Mouse (Mus musculus) neural tube, embryonic 15.5 days (tissue): ENCODE data around the gene Poldip3. TPM values are rescaled to one million over a fixed set of nuclear protein-coding genes. Genes with fewer than 3 reads are reported as not detected.

Experiments used
- ATAC-seq: fragments of 200-750 bp; cut with Nextera tagmentation; 2 replicates; pipeline ENCODE4 v1.8.0; 2017; ENCODE audit warnings: mild to moderate bottlenecking, moderate TSS enrichment, moderate library complexity; ENCODE audit not compliant: low FRiP score
- H3K27ac ChIP-seq: fragments of 300-500 bp; sonication (generic); replicated peaks from 2 replicates; pipeline ENCODE4 v1.5.1; 2015; ENCODE audit warnings: mild to moderate bottlenecking, inconsistent platforms
- H3K27me3 ChIP-seq: fragments of 300-500 bp; sonication (generic); replicated peaks from 2 replicates; pipeline ENCODE4 v1.6.1; 2015; ENCODE audit warnings: inconsistent platforms
- H3K36me3 ChIP-seq: fragments of 300-500 bp; sonication (generic); 2 replicates; pipeline ENCODE4 v1.6.1; 2015; ENCODE audit warnings: inconsistent platforms
- H3K4me1 ChIP-seq: fragments of 300-500 bp; sonication (generic); 2 replicates; pipeline ENCODE4 v1.6.1; 2015; ENCODE audit warnings: inconsistent platforms
- H3K4me2 ChIP-seq: fragments of 300-500 bp; sonication (generic); 2 replicates; pipeline ENCODE4 v1.6.1; 2015; ENCODE audit warnings: inconsistent platforms, mild to moderate bottlenecking, moderate library complexity
- H3K4me3 ChIP-seq: fragments of 300-500 bp; sonication (generic); replicated peaks from 2 replicates; pipeline ENCODE4 v1.5.1; 2015; ENCODE audit warnings: mild to moderate bottlenecking, inconsistent platforms
- H3K9ac ChIP-seq: fragments of 300-500 bp; sonication (generic); replicated peaks from 2 replicates; pipeline ENCODE4 v1.6.1; 2015; ENCODE audit warnings: mild to moderate bottlenecking, inconsistent platforms
- H3K9me3 ChIP-seq: fragments of 300-500 bp; sonication (generic); replicated peaks from 2 replicates; pipeline ENCODE4 v1.6.1; 2016; ENCODE audit warnings: inconsistent platforms
- WGBS: fragments of 180-500 bp; shearing (Covaris S2); methylation state at CpG from one replicate; pipeline ENCODE4 v1.1.7; 2015; ENCODE audit warnings: mixed read lengths; 5-methylcytosine and 5-hydroxymethylcytosine counted together
- polyA plus RNA-seq: library from polyadenylated mRNA; unstranded; fragments of >200 nt; fragmentation: Nextera tagmentation; extraction: Ambion mirVana; gene quantifications from 2 replicates; pipeline ENCODE4 v1.2.1, GENCODE M21; 2015

Poldip3 gene
- 127 and 134 TPM in 2 replicates for polyA plus RNA-seq

DNA sequence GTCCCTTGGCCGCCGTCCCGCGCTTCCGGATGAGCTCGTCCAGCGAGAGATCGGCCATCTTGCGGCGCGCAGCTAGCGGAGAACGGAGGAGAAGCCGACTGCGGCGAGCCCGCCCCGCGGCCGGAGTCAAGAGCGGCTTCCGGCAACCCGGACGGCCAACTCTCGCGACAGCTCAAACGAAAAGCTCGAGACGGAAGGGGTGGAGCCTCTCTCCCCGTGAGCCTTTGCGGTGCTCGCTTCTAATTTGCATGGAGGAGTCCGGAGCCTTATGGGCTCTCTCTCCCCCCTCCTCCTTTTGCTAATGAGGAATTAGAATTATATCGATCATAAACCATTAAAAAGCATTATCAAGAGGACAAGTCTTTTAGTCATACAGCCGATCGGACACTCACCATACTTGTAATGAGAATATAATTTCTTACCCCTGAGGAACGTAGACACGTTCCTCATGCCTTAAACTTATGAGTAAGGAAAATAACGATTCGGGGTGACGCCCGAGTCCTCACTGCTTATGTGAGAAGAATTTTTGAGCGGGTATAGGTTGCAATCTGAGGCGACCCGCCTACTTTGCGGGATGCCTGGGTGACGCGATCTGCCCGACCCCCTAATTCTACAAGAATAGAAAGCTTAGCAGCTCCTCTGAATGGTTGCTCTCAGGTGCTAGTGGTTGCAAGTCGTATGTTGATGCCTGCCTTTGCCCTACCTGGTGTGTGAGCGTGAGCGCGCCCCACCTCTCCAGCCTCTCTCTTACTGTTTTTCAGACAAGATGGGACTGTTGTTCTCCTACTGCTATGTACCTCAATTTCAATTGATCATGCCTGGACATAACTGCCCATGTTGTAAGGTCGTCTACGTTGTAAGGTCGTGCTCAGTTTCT is at the start of gene Poldip3:
Poldip3 (minus strand) TSS at position 189 of the 877 bp plus-strand sequence.
- Histone ChIP-seq H3K27me3 (no peaks in the 10 kb centered on the region), H3K27ac (peak within 1 kb of the TSS; percentile 99), H3K4me3 (peak within 1 kb of the TSS; percentile 85), H3K36me3 (peaks cover 22% of the 10 kb centered on the region), H3K9ac (peak within 1 kb of the TSS; percentile 95), H3K9me3 (no peaks in the 10 kb centered on the region), H3K4me2 (peak within 1 kb of the TSS; percentile 85), H3K4me1 (peaks cover 29% of the 10 kb centered on the region)
- WGBS, result under 1% methylated on average over 56 of the region's 56 CpGs
- peak; percentile 93 for ATAC-seq

DNA sequence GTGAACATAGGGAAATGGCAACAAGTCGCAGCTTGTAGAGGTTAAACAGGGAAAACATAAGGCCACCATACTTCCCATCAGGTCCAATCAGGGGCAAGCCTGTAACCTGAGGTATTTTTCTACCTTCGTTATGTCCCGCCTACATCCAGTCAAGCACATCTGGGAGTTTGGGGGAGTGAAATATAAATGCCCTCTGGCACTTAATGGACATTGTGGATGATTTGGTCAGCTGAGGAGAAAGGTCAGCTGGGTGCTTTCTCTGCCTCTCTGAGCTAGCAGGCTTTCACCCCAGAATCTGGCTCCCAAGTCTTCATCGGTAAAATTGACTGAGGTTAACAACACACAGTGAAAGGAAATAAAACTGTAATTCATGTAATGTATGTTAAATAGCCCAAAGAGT is 44.2 kb upstream of the Poldip3 start:
- no peaks in the 10 kb centered on the region for H3K4me1 ChIP-seq
- ATAC-seq, result no peak
- no peaks in the 10 kb centered on the region for H3K36me3 ChIP-seq
- no peak overlapping the region for H3K27ac ChIP-seq
- no peaks in the 10 kb centered on the region for H3K9me3 ChIP-seq
- H3K27me3 ChIP-seq, result no peaks in the 10 kb centered on the region
- no peak overlapping the region for H3K4me3 ChIP-seq
- H3K4me2 ChIP-seq, result no peak overlapping the region
- H3K9ac ChIP-seq, result no peak overlapping the region
- 94% methylated on average over 4 of the region's 4 CpGs for WGBS

DNA sequence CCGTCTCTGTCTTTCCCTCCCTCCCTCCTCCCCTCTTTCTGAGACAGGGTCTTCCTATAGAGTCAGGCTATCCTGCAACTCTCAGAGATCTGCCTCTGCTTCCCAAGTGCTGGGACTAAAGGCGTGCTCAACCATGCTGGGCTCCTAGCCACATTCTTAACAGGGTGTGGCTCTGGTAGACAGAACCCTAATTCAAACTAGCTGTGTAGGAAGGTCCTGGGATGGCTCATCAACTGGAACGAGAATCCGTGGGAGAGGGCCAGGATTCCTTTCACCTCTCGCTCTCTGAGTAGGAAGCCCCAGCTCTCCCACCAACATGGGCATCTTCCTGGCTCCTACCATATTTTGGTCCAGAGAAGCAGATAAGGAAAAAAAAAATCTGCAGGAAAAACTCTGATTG is 33.2 kb upstream of the Poldip3 start:
- Histone ChIP-seq H3K36me3 (no peaks in the 10 kb centered on the region), H3K4me1 (no peaks in the 10 kb centered on the region), H3K27me3 (no peaks in the 10 kb centered on the region), H3K4me3 (no peak overlapping the region), H3K9ac (no peak overlapping the region), H3K9me3 (no peaks in the 10 kb centered on the region), H3K27ac (no peak overlapping the region), H3K4me2 (no peak overlapping the region)
- WGBS, result 76% methylated on average over 5 of the region's 5 CpGs
- no peak for ATAC-seq

DNA sequence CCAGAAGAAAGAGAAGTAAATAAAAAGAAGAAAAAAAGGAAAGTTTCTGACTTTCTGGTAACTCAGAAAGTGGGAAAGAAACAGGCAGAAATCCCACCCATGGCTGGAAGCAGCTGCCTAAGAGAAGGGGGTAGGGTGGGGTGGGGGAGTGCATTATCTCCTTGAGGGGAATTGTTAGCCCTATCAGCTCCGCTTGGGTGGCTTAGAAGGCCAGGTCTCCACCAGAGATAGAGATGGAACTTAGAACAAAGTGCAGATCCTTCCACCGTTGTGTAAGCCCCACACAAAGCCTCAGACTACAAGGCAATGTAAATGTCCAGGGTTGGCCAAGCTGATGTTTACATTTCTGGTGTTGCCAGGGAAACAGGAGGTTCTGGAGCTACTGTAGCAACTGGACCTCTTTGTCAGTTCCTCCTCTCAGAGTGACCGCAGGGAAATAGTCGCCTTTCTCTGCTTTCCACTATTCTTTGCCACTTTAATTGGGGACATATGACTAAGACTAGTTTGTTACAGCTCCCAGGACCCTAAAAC is 32.7 kb upstream of the Poldip3 start:
- no peaks in the 10 kb centered on the region for H3K4me1 ChIP-seq
- H3K9ac ChIP-seq, result no peak overlapping the region
- no peaks in the 10 kb centered on the region for H3K9me3 ChIP-seq
- WGBS, result 56% methylated on average over 4 of the region's 4 CpGs
- H3K27ac ChIP-seq, result no peak overlapping the region
- no peaks in the 10 kb centered on the region for H3K36me3 ChIP-seq
- H3K4me2 ChIP-seq, result no peak overlapping the region
- no peak for ATAC-seq
- no peak overlapping the region for H3K4me3 ChIP-seq
- H3K27me3 ChIP-seq, result no peaks in the 10 kb centered on the region

DNA sequence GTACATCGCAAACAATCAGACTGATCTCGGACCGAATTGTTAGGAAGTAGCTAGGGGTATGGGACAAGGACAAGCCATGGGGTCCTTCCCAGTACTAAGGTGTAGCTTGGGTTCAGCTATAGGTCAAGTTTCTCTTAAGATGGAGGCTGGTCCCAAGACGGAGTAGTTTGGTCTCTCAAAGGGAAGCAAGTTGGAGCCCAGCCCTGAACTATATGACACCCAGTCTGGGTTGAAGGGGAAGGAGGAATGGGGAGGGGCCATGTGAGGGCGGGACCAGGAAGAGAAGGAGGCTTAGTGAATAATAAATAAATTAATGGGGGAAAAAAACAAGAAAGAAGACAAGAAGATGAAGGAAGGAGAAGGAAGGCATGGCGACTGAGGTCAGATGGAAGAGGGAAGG is 30.8 kb upstream of the Poldip3 start:
- no peak overlapping the region for H3K27ac ChIP-seq
- no peaks in the 10 kb centered on the region for H3K36me3 ChIP-seq
- H3K9ac ChIP-seq, result no peak overlapping the region
- ATAC-seq, result no peak
- H3K4me1 ChIP-seq, result no peaks in the 10 kb centered on the region
- H3K4me3 ChIP-seq, result no peak overlapping the region
- no peak overlapping the region for H3K4me2 ChIP-seq
- 89% methylated on average over 6 of the region's 6 CpGs for WGBS
- no peaks in the 10 kb centered on the region for H3K27me3 ChIP-seq
- no peaks in the 10 kb centered on the region for H3K9me3 ChIP-seq

DNA sequence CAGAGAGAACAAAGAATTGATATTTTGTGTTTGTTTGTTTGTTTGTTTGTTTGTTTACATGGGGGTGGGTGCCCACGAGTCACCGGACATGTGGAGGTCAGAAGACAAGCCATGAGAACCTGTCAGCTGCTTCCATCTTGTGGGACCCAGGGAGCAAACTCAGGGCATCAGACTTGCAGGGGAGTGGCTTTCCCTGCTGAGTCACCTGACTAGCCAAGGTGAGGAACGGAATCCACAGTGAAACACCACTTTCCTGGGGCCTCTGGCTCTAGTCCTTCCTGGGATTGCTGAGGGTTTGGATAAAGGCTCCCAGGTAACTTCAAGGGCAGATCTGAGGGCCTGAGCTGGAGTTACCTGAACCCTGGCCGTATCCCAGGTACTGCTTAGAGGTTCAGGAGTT is 27.5 kb upstream of the Poldip3 start:
- H3K4me3 ChIP-seq, result no peak overlapping the region
- peaks cover 8% of the 10 kb centered on the region; the same call in 1 of the 2 replicates for H3K4me1 ChIP-seq
- no peaks in the 10 kb centered on the region for H3K9me3 ChIP-seq
- no peak for ATAC-seq
- H3K4me2 ChIP-seq, result no peak overlapping the region
- 80% methylated on average over 4 of the region's 4 CpGs for WGBS
- no peak overlapping the region for H3K27ac ChIP-seq
- H3K9ac ChIP-seq, result no peak overlapping the region
- H3K36me3 ChIP-seq, result no peaks in the 10 kb centered on the region
- H3K27me3 ChIP-seq, result no peaks in the 10 kb centered on the region

DNA sequence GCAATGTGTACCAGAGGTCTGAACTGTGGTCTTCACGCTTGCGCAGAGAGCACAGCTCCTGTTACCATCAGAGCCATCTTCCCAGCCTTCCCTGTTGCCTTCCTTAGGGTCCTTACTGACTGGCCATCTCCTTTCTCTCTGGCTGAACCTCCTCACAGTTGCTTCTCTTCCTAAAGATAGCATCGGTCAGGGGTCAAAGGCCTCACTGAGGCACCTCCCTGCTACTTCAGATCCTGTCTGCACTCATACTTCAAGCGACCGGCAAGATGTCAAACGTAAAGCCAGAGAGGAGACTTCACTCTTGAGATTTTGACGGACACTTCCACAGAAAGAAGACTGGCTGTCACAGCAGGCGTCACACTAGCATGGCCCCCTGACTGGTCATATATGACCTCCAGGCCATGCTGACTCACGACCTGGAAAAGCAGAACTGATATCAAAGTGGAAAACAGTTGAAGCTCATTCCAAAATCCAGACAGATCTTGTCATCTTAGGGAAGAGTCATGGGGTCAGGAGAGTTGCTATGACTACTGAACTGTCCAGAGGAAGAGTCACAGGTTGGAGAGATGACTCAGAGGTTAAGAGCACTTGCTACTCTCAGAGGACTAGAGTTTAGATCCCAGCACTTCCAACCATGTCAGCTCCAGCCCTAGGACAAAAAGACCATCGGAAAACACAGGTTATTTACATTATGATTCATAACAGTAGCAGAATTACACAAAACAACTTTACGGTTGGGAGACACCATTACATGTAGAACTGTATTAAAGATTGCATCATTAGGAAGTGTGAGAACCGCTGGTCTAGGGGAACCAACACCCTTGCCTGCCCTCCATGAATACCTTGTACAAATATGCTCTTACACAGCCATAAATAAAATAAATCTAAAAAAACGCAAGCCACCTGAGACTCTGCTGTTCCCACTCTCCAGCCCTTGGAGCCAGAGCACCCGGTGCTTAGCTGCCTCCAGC is 25.0 kb upstream of the Poldip3 start:
- Histone ChIP-seq H3K9me3 (no peaks in the 10 kb centered on the region), H3K4me1 (peaks cover 32% of the 10 kb centered on the region), H3K4me2 (no peak overlapping the region), H3K27ac (no peak overlapping the region), H3K36me3 (no peaks in the 10 kb centered on the region), H3K27me3 (no peaks in the 10 kb centered on the region), H3K4me3 (no peak overlapping the region), H3K9ac (no peak overlapping the region)
- 93% methylated on average over 14 of the region's 14 CpGs for WGBS
- no peak for ATAC-seq

DNA sequence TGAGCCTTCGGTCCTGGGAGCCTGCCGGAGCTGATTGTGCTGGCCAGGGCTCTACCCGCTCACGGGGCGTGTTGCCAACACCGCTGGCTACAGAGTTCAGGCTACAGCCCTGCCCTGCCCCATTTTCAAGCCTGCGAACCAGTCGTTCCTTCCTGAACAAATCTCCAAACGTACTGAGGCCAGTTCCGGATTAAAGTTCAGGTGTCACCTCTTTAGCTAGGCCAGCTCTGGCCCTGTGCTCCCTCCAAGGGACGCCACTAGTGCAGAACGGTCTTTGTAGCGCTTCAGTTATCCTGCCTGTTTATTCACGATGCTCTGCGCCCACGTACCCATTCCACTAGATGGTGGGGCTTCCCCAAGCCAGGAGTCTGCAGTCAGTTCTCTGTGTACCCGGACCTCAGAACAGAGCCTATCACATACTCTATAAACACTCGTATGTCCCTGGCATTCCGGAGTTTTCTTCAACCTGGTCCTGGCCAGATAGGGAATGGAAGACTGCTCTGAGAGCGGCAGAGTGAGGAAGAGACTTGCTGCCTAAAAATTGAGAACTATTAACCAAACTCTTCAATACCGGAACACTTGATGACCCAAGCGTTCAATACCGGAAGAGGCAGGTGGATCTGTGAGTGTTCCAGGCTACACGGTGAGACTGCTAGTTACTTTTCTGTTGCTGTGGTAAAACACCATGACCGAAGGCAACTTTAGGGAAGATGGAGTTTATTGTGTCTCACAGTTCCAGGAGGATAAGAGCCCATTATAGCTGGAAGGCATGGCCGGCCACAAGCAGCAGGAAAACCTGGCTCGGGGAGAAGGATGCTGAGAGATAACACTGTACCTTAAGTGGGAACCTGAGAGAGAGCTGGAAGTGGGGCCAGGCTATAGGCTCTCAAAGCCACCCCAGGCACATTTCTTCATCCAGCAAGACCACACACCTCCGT is 23.6 kb upstream of the Poldip3 start, which contains the start of gene Cyb5r3:
Cyb5r3 (minus strand) TSS at position 101 of the 938 bp plus-strand sequence.
- WGBS, result 35% methylated on average over 28 of the region's 28 CpGs
- peak within 1 kb of the TSS; percentile 93 for H3K9ac ChIP-seq
- H3K27me3 ChIP-seq, result no peaks in the 10 kb centered on the region
- peak; percentile 73 for ATAC-seq
- peaks cover 42% of the 10 kb centered on the region for H3K4me1 ChIP-seq
- peak within 1 kb of the TSS; percentile 99 for H3K4me3 ChIP-seq
- H3K27ac ChIP-seq, result peak within 1 kb of the TSS; percentile 91
- no peaks in the 10 kb centered on the region for H3K36me3 ChIP-seq
- H3K4me2 ChIP-seq, result peak within 1 kb of the TSS; percentile 73
- no peaks in the 10 kb centered on the region for H3K9me3 ChIP-seq

DNA sequence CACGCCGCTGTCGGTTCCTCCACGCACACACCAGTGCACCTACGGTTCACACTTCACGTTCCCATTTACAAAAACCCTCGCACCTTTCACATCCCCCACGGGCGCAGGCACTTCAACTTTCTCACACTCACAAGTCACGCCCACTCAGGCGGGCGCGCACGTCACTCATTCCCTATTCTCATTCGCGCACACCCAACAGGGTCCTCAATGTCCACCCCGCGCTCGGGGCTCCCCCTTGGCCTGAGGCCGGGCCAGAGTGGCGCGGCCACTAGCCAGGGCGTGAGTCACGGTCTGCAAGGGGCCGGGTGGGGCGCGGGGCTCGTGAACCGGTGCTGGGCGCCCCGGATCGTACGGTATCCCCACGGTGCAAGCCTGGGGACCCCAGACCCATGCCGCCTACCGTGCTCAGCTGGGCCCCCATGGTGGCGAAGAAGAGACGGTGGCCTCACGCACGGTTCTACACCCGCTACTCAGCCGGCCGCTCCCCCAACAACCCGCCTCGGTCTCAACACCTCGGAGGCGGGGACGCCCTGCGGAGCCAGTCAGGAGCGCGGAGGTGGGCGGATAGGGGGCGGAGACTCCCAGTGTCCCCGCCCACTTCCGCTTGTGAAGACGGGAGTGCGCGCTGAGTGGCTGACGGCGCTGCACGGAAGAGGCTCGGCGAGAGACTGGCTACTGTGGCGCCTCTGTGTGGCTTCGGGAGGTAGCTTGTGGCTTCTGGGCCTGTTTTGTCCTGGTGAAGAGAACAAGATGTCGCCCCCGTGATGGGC is 22.7 kb upstream of the Poldip3 start:
- WGBS, result 1% methylated on average over 66 of the region's 67 CpGs
- H3K36me3 ChIP-seq, result no peaks in the 10 kb centered on the region
- H3K9ac ChIP-seq, result peak overlapping the region; percentile 93
- H3K4me2 ChIP-seq, result peak overlapping the region; percentile 73
- H3K4me1 ChIP-seq, result peaks cover 46% of the 10 kb centered on the region
- H3K4me3 ChIP-seq, result peak overlapping the region; percentile 99
- no peaks in the 10 kb centered on the region for H3K9me3 ChIP-seq
- peak overlapping the region; percentile 91 for H3K27ac ChIP-seq
- ATAC-seq, result peak; percentile 99
- no peaks in the 10 kb centered on the region for H3K27me3 ChIP-seq

DNA sequence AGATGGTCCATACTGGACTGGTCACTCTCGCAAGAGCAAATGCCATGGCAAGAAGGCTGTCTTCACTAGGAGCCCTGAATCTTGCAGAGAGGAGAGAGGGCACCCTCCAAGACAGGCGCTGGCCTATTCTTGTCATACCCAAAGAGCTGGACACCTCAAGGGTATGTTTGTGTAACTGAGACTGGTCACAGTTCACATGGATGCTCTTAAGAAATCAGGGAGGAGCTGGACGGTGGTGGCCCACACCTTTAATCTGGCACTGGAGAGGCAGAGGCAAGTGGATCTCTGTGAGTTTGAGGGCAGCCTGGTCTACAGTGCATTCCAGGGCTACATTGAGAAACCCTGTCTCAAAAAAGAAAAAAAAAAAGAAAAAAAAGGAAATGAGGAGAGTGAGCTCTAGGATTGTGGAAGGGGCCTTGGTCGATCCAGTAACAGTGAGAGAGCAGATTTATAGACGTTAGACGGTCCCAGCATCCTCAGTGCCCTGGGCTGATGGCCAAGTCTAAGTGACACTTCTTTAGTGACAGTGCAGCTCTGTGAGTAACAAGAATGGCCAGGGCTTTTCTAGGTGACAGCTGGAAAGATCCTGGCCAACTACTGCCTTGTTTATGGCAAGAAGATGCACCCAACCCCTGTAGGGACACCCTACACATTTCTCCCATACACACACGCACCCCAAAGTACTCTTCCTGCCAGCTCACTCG is 21.9 kb upstream of the Poldip3 start:
- Histone ChIP-seq H3K9me3 (no peaks in the 10 kb centered on the region), H3K4me2 (peak overlapping the region; percentile 73), H3K4me1 (peaks cover 53% of the 10 kb centered on the region), H3K36me3 (no peaks in the 10 kb centered on the region), H3K4me3 (peak overlapping the region; percentile 99), H3K27me3 (no peaks in the 10 kb centered on the region), H3K9ac (peak overlapping the region; percentile 93), H3K27ac (peak overlapping the region; percentile 91)
- no peak for ATAC-seq
- 41% methylated on average over 8 of the region's 8 CpGs for WGBS
